Mouse (Mus musculus) heart, postnatal 25 days (tissue): ENCODE measurements around the gene Cd8b1. TPM values are rescaled to one million over a fixed set of nuclear protein-coding genes. Genes with fewer than 3 reads are reported as not detected.

Experiments
- total RNA-seq, 2 experiments: library from RNA; stranded (reverse); gene quantifications; 2 replicates each; pipeline ENCODE4 v1.2.3; 2021

The Cd8b1 gene
- total RNA-seq, 2 experiments from 2014 or later = not detected

Other genes starting within 250 kb of the Cd8b1 start
- 1 to 10 TPM; 4.2 to 4.9 TPM for gene Thnsl2, start 178.3 kb upstream of the Cd8b1 start, total RNA-seq
- not detected for gene Fabp1, start 123.0 kb upstream of the Cd8b1 start, total RNA-seq
- 10 to 100 TPM; 54.6 to 54.9 TPM for gene Krcc1, start 51.1 kb upstream of the Cd8b1 start, total RNA-seq
- 100 to 1,000 TPM; 375 to 394 TPM for gene Smyd1, start 555 bp upstream of the Cd8b1 start, total RNA-seq
- gene Cd8a, start 50.6 kb downstream of the Cd8b1 start, total RNA-seq = under 1 TPM in 1 of 2 experiments, not detected in 1; 0.13 TPM
- gene Rmnd5a, start 117.8 kb downstream of the Cd8b1 start, total RNA-seq = 10 to 100 TPM; 65.8 to 72.8 TPM
- 10 to 100 TPM; 21.7 to 26.1 TPM for gene Rnf103, start 171.1 kb downstream of the Cd8b1 start, total RNA-seq
- gene Chmp3, start 221.0 kb downstream of the Cd8b1 start, total RNA-seq = 10 to 100 TPM; 47.2 to 51.2 TPM